Mouse (Mus musculus): ENCODE results near the gene Lag3.
A peak's percentile ranks its signal among the peaks of the same experiment; 100 is the strongest.

GRCm38 (mm10) chr6:124931525-124932313 lies 20.2 kb upstream of the Lag3 start:
- TF ChIP-seq CTCF (IDR thresholded peaks at IDR 0.05; ENCODE audit: extremely low read depth, insufficient read length, insufficient replicate concordance, low read depth, low read length) = peak; percentile 17; the same call in 1 of the 2 replicates
- no peak; the same call in 1 of the 2 replicates for TF ChIP-seq POLR2A (IDR thresholded peaks at IDR 0.05; ENCODE audit: low read depth, low read length)
